Mouse (Mus musculus) liver, embryonic 13.5 days (tissue): ENCODE results near the gene Gm10220. TPM values are rescaled to one million over a fixed set of nuclear protein-coding genes. Genes with fewer than 3 reads are reported as not detected.

ENCODE experiments used
- polyA plus RNA-seq: library from polyadenylated mRNA; unstranded; fragments of >200 nt; fragmentation: Nextera tagmentation; extraction: Ambion mirVana; gene quantifications from 2 replicates; pipeline ENCODE4 v1.2.1, GENCODE M21; 2015

The Gm10220 gene
- polyA plus RNA-seq, 1 experiment from 2014 or later = not detected

Other genes with a start within 250 kb of the Gm10220 start
- not detected in 2 replicates for gene Gm21663, start 179.0 kb downstream of the Gm10220 start, polyA plus RNA-seq
- gene Gm21671, start 167.0 kb downstream of the Gm10220 start, polyA plus RNA-seq = not detected in 2 replicates
- not detected in 2 replicates for gene Gm21680, start 148.8 kb downstream of the Gm10220 start, polyA plus RNA-seq
- gene Gm21698, start 132.8 kb downstream of the Gm10220 start, polyA plus RNA-seq = not detected in 2 replicates
- not detected in 2 replicates for gene Gm1979, start 116.6 kb downstream of the Gm10220 start, polyA plus RNA-seq
- not detected in 2 replicates for gene Gm5862, start 98.5 kb downstream of the Gm10220 start, polyA plus RNA-seq
- not detected in 2 replicates for gene Speer4a, start 81.9 kb downstream of the Gm10220 start, polyA plus RNA-seq
- not detected in 2 replicates for gene Gm7347, start 62.8 kb downstream of the Gm10220 start, polyA plus RNA-seq
- gene Gm10471, start 32.1 kb downstream of the Gm10220 start, polyA plus RNA-seq = not detected in 2 replicates
- gene 5031410I06Rik, start 16.1 kb downstream of the Gm10220 start, polyA plus RNA-seq = not detected in 2 replicates
- gene Gm7361, start 136.3 kb upstream of the Gm10220 start, polyA plus RNA-seq = not detected in 2 replicates